Mouse (Mus musculus): ENCODE measurements around the gene Tmem74b.

Tmem74b gene

DNA sequence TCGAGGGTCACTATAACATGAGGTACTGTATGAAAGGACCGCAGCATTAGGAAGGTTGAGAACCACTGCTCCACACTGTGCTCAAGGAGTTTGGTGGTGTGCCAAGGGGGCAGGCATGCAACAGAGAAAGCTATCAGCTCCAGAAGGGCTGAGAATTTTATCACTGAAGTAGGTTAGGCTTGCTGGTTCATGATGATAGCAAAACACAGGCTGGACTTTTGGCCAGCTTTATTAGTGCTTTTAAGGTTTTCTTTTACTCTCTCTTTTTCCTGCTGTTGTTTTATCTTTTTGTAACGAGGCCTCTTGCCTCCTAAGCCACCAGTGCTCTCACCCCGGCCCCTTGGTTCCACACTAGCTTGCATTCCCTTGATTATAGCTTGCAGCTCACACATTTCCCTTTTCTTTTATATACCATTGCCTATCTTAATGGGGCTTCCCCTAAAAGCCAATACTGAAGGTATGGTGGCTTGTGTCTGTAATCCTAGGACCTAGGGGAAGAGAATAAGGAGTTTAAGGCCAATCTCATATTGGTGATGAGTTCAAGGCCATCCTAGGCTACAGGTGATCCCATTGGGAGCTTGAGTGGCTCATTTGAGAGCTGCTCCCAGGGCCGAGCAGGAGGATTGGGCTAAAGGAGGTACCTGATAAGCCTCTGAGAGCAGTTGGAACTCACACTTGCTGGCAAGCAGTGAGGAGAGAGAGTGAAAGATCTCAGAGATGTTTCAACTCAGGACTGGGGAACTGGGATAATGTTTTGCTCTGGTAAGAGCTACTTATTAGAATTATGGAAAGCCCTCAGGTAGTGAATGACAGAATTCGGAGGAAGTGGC is 41.3 kb downstream of the Tmem74b start:
- no peak for DNase-seq

GRCm38 (mm10) chr2:151743845-151744244 is 42.0 kb downstream of the Tmem74b start, which contains the start of gene Psmf1:
TSS of gene Psmf1 (minus strand) at chr2:151744186.
- no peak for DNase-seq

- DNase-seq, result peak; percentile 79
Observed at GRCm38 (mm10) chr2:151747847-151748705, 46.3 kb downstream of the Tmem74b start.

DNA sequence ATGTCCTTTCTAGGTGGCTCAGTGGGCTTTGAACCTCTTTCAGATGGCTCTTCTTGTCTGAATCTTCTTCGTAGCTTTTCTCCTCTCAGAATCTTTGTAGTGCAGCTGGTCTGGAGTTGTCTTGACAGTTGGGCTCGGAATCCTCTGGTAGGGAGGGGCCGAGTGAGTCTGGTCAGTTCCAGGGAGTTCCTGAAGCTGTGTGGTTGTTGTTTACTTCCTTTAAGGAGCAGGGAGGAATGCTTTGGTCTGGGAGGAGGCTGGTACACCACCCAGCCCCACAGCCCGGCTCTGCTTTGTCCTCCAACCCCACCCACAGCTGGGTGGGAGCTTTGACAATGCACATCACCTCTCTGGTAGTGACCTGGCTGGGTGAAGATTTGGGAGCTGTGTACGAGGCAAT is 49.5 kb downstream of the Tmem74b start:
- DNase-seq, result no peak

- DNase-seq, result peak; percentile 22
Observed at GRCm38 (mm10) chr2:151756277-151757061, 54.7 kb downstream of the Tmem74b start.

- DNase-seq, result no peak
Observed at GRCm38 (mm10) chr2:151757451-151757850, 55.6 kb downstream of the Tmem74b start.

DNA sequence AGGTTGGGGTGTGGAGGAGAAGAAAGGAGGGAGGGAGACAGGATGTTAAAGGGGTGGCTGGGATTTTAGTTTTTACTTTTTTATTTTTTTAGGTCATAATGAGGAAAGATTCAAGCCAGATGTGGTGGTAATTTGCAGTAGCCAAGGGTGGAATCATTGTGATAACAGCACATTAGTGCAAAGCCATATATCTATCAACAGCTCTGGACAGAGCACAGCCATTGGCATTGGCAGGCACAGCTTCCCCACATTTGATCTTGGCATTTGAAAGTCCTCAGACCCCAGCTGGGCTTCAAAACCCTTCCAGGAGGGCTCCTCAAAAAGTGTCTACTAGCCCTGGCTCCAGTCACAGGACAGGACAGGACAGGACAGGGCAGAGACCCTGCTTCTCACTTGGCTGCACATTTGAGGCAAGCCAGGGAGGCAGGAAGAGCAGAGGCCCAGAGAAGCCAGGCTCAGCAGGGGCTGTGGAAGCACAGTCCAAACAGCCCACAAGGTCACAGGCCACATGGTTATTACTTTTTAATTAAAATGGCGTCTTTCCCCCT is 57.1 kb downstream of the Tmem74b start:
- DNase-seq, result no peak

Data from lung, postnatal 36 days (tissue).